Mouse (Mus musculus) brown adipose tissue, adult 24 weeks (tissue): ENCODE data around the gene Iltifb. TPM values are rescaled to one million over a fixed set of nuclear protein-coding genes. Genes with fewer than 3 reads are reported as not detected.
"Not testable (repeated sequence)": the region's sequence is repeated elsewhere in the genome, so short reads cannot be mapped to it uniquely, and the experiment has no call there.

ENCODE experiments used
- H3K27ac ChIP-seq: fragments of 200-500 bp; replicated peaks from 2 replicates; pipeline ENCODE4 v1.5.1; 2012; ENCODE audit warnings: low read depth, mild to moderate bottlenecking, low read length
- H3K4me1 ChIP-seq: fragments of 200-500 bp; 2 replicates; pipeline ENCODE4 v1.6.1; 2012; ENCODE audit warnings: low read length, mixed read lengths; ENCODE audit not compliant: control insufficient read depth, insufficient read depth, insufficient read length
- H3K4me3 ChIP-seq: fragments of 200-500 bp; 2 replicates; pipeline ENCODE4 v1.5.1; 2012; ENCODE audit warnings: low read depth, mild to moderate bottlenecking, low read length, moderate library complexity; ENCODE audit not compliant: insufficient read depth
- polyA plus RNA-seq: library from polyadenylated mRNA; stranded (reverse); fragments of >200 nt; gene quantifications from 2 replicates; pipeline ENCODE4 v1.2.4, GENCODE M21; 2012; ENCODE audit not compliant: missing spikeins, insufficient read depth, insufficient read length

Gene Iltifb
- polyA plus RNA-seq = not detected in 2 replicates

DNA sequence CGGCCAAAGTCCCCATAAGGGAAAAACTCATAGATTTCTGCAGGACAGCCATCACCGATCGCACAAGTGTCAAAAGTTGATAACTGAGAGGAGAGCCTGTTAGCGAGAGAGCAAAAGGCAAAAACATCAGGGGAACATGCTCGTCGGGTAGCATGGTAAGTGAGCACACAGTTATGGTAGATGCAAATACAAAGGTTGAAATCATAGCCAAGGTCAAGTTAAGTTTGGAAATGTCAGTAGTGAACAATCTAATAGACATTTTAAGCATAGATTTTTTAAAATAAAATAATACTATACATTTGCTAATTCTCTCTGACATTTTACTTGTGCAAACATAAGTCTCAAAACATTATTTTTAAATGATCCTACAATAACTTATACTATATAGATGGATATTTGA is at the start of gene Iltifb:
Gene Iltifb (minus strand): TSS at position 101 of the 400 bp plus-strand sequence.
- Histone ChIP-seq H3K4me1 (no peaks in the 10 kb centered on the region), H3K4me3 (no peak within 1 kb of the TSS), H3K27ac (no peak within 1 kb of the TSS)

DNA sequence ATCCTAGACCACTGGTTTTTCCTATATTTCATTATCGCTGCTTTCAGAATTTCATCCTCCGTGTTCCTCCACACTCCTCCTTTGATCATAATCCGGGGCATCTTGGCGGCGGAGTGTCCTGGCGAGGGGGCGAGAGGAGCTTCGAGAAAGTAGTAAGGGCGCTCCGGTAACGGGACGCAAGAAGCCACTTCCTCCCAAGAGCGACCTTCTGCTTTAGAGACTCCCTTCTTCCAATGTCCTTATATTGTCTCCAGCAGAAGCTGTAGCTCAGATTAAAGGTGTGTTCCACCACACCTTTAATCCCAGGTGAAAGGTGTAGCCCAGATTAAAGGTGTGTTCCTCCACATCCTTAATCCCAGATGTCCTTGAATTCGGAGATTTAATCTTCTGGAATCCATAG is 48.3 kb upstream of the Iltifb start, which contains the start of gene Gm9046:
Gene Gm9046 (minus strand): TSS at position 101 of the 400 bp plus-strand sequence.
- H3K27ac ChIP-seq, H3K4me1 ChIP-seq, H3K4me3 ChIP-seq: not testable (repeated sequence)

DNA sequence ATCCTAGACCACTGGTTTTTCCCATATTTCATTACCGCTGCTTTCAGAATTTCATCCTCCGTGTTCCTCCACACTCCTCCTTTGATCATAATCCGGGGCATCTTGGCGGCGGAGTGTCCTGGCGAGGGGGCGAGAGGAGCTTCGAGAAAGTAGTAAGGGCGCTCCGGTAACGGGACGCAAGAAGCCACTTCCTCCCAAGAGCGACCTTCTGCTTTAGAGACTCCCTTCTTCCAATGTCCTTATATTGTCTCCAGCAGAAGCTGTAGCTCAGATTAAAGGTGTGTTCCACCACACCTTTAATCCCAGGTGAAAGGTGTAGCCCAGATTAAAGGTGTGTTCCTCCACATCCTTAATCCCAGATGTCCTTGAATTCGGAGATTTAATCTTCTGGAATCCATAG is 42.9 kb upstream of the Iltifb start, which contains the start of gene Gm9045:
Gene Gm9045 (minus strand): TSS at position 101 of the 400 bp plus-strand sequence.
- H3K4me1 ChIP-seq, H3K27ac ChIP-seq, H3K4me3 ChIP-seq: not testable (repeated sequence)

DNA sequence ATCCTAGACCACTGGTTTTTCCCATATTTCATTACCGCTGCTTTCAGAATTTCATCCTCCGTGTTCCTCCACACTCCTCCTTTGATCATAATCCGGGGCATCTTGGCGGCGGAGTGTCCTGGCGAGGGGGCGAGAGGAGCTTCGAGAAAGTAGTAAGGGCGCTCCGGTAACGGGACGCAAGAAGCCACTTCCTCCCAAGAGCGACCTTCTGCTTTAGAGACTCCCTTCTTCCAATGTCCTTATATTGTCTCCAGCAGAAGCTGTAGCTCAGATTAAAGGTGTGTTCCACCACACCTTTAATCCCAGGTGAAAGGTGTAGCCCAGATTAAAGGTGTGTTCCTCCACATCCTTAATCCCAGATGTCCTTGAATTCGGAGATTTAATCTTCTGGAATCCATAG is 37.5 kb upstream of the Iltifb start, which contains the start of gene Gm9044:
Gene Gm9044 (minus strand): TSS at position 101 of the 400 bp plus-strand sequence.
- not testable (repeated sequence) for H3K4me1 ChIP-seq, H3K4me3 ChIP-seq, H3K27ac ChIP-seq

DNA sequence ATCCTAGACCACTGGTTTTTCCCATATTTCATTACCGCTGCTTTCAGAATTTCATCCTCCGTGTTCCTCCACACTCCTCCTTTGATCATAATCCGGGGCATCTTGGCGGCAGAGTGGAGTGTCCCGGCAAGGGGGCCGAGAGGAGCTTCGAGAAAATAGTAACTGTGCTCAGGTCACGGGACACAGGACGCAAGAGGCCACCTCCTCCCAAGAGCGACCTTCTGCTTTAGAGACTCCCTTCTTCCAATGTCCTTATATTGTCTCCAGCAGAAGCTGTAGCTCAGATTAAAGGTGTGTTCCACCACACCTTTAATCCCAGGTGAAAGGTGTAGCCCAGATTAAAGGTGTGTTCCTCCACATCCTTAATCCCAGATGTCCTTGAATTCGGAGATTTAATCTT is 32.0 kb upstream of the Iltifb start, which contains the start of gene Gm9040:
Gene Gm9040 (minus strand): TSS at position 101 of the 400 bp plus-strand sequence.
- not testable (repeated sequence) for H3K4me1 ChIP-seq, H3K4me3 ChIP-seq, H3K27ac ChIP-seq

DNA sequence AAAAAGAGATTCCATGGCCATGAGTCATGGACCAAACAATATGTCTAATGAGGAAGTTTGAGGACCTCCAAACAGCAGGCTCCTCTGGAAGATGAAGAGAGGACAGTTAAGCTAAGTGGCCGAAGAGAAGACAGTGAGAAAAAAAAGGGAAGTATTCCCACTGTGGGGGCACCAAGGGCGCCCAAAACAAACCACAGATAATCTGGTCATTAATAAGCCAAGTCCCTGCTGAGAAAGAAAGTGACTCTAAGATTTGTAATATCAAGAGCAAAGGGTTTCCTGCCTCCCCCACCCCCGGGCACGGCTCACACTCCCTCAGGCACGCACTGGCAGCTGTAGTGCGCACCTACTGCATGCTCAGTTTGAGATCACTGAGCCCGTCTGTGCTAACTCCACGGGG is 24.2 kb upstream of the Iltifb start:
- Histone ChIP-seq H3K4me3 (no peak overlapping the region), H3K27ac (no peak overlapping the region), H3K4me1 (no peaks in the 10 kb centered on the region)

DNA sequence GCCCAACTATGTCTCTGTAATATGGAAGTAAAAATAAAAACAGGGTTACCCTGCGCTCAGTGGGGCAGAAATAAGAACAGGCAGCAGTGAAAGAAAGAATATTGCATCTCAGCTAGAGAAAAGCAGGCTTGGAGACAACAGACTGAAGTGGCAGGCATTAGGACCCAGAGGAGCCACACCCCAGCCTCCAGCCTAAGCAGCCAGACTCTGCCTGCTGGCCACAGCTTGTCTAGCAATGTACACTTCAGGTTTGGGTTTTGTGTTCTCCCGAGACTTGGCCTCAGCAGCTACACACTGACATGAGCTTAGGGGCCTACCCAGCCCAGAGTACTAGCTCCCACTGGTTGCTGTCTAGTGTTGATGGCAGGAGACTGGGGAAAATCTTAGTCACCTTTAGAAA is 7.3 kb upstream of the Iltifb start:
- H3K4me1 ChIP-seq, H3K27ac ChIP-seq, H3K4me3 ChIP-seq: not testable (repeated sequence)

DNA sequence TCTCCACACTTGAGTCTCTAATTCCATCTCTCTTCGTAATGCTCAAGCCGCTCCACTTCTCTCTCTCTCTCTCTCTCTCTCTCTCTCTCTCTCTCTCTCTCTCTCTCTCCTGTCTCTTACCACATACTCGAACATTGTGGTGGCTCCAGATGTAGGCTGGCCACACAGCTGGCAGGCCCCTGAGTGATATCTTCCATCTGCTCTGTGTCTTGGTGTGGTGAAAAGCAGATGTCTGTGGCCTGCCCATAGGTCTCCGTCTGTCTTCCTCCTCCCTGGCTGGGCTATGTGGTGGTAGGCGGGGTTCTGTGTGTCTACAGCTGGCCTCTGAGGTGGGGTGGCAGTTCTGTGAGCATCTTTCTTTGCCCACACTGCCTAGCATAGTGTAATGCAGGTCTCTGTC is 11.8 kb downstream of the Iltifb start:
- H3K4me1 ChIP-seq, H3K27ac ChIP-seq, H3K4me3 ChIP-seq: not testable (repeated sequence)

DNA sequence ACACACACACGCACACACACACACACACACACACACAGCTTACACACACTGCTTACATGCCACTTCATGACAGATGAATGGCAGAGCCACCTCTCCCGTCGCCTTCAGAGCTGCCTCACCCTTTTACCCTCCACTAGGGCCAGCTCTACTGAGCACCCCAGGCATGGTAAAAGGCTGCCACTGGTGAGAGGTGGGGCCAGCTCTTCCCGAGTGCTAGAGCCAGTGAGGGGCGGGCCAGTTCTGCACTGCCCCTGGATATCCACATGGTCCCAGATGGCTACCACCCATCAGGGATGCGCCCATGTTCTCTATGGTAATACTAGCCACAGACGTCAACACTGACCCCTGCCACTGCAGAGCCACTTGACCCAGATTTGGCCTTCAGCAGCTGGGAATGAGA is 12.3 kb downstream of the Iltifb start:
- not testable (repeated sequence) for H3K4me3 ChIP-seq, H3K27ac ChIP-seq, H3K4me1 ChIP-seq

DNA sequence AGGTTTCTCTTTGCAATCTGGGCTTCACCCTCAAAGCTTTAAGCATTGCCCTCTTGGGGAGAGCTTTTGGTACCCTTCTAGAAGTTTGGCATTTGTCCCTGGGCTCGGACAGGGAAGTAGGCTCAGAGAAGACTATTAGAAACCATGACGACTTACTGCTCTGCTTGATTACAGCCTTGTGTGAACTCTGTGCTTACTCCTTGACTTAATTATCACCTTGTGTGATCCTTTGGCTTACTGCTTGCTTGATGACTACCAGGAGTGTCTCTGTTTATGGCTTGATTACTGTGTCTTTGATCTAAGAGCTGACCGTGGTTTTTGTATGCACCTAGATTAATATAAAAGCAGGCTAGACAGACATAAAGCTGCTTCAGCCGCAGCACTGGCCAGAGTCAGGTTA is 16.8 kb downstream of the Iltifb start:
- not testable (repeated sequence) for H3K4me1 ChIP-seq, H3K4me3 ChIP-seq, H3K27ac ChIP-seq

DNA sequence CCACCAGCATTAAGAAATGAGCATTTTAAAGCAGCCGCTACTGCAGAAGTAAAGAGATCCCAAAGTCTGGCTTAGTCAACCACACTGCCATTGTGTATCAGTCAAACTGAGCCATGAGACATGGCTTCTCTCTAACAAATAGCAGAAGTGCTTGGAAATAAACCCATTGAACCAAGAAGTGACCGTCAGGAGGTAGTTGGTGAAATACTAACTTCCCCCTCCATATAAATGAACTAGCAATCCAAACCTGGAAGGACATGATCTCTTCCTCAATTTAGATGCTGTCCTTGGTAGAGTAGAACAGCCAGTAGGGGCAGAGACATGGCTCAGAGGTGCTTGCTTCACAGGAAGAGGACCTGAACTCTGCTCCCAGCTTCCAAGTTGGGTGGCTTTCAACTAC is 23.4 kb downstream of the Iltifb start:
- H3K27ac ChIP-seq, H3K4me3 ChIP-seq, H3K4me1 ChIP-seq: not testable (repeated sequence)

DNA sequence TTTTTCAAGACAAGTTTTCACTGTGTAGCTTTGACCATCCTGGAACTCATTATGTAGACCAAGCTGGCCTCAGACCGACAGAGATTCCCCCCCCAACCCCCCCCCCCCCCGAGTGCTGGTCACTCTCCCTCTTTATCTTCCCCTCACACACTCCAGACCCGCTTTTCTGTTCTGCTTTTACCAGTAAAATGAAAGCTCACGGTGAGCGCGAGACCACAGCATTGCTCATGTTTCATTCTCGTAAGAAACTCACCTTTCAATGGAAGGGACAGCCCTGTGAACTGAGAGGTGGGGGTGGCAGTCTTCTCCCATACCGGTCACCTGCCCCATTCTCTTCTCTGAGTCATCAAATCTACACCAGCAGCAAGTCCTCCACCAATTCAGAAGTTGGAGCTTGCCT is 26.0 kb downstream of the Iltifb start:
- H3K4me3 ChIP-seq, H3K4me1 ChIP-seq, H3K27ac ChIP-seq: not testable (repeated sequence)

DNA sequence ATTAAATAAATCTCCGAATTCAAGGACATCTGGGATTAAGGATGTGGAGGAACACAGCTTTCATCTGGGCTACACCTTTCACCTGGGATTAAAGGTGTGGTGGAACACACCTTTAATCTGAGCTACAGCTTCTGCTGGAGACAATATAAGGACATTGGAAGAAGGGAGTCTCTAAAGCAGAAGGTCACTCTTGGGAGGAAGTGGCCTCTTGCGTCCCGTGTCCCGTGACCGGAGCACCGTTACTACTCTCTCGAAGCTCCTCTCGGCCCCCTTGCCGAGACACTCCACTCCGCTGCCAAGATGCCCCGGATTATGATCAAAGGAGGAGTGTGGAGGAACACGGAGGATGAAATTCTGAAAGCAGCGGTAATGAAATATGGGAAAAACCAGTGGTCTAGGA is 36.5 kb downstream of the Iltifb start, which contains the start of gene Gm32802:
Gene Gm32802 (plus strand): TSS at position 301 of the 400 bp plus-strand sequence.
- not testable (repeated sequence) for H3K4me3 ChIP-seq, H3K27ac ChIP-seq, H3K4me1 ChIP-seq

DNA sequence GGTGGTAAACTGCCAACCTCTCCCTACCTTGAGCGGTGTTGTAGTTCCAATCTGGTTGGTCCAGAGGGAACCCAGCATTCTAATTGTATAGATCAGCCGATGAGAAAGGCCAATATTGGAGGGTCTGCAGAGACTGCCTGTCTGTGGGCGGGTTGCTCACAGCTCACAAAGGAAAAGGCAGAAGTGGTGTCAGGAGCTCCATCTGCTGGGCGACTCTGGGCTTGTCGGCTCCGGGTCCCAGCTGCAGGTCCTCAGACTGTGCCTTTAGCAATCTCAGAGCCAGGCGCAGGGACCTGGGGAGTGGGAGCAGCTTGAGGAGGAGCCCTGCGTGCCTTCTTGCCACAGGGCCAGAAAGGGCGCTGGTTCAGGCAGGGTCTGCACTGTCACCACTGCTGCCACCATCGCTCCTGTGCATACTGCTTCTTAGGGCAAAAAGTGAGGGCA is 44.0 kb downstream of the Iltifb start:
- H3K4me3 ChIP-seq = no peak overlapping the region
- H3K4me1 ChIP-seq = no peaks in the 10 kb centered on the region
- H3K27ac ChIP-seq = no peak overlapping the region

DNA sequence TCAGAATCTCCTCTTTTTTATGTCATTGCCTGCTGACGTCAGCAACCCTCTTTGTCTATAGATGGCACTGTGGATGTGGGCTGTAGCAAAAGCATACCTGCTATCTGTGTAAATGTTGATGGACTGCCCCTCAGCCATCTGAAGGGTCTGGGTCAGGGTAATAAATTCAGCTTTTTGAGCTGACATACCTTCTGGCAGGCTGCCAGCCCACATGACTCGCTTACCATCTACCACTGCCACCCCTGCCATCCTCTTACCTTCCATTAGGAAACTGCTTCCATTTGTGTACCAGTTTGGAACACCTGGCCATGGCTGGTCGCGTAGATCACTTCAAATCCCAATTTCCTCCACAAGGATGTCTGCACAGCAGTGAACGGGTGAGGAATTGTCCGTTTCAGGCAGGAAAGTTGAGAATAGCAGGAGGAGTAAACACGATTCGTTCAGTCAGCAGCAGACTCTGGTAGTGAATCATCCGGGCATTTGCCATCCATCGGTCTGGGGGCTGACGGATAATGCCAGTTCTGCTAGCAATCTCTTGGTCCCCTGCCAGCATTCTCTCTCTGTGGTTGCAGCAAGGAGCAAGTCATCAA is 45.7 kb downstream of the Iltifb start:
- H3K4me1 ChIP-seq, H3K4me3 ChIP-seq, H3K27ac ChIP-seq: not testable (repeated sequence)

DNA sequence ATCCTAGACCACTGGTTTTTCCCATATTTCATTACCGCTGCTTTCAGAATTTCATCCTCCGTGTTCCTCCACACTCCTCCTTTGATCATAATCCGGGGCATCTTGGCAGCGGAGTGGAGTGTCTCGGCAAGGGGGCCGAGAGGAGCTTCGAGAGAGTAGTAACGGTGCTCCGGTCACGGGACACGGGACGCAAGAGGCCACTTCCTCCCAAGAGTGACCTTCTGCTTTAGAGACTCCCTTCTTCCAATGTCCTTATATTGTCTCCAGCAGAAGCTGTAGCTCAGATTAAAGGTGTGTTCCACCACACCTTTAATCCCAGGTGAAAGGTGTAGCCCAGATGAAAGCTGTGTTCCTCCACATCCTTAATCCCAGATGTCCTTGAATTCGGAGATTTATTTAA is 54.2 kb downstream of the Iltifb start, which contains the start of gene Gm32717:
Gene Gm32717 (minus strand): TSS at position 101 of the 400 bp plus-strand sequence.
- not testable (repeated sequence) for H3K4me3 ChIP-seq, H3K27ac ChIP-seq, H3K4me1 ChIP-seq
